Mouse (Mus musculus) stomach, embryonic 16.5 days (tissue): ENCODE results near the gene Psme1. TPM values are rescaled to one million over a fixed set of nuclear protein-coding genes. Genes with fewer than 3 reads are reported as not detected.
A peak's percentile ranks its signal among the peaks of the same experiment; 100 is the strongest.

Experiments used
- ATAC-seq: fragments of 200-750 bp; cut with Nextera tagmentation; 2 replicates; pipeline ENCODE4 v1.8.0; 2017; ENCODE audit warnings: moderate number of reproducible peaks, moderate TSS enrichment; ENCODE audit not compliant: insufficient read depth, low FRiP score
- H3K27ac ChIP-seq: fragments of 300-500 bp; sonication (generic); 2 replicates; pipeline ENCODE4 v1.5.1; 2014; ENCODE audit warnings: low read length
- H3K27me3 ChIP-seq: fragments of 300-500 bp; sonication (generic); 2 replicates; pipeline ENCODE4 v1.6.1; 2014; ENCODE audit warnings: low read length, control low read depth, mixed read lengths; ENCODE audit not compliant: control insufficient read depth, insufficient read depth
- H3K36me3 ChIP-seq: fragments of 300-500 bp; sonication (generic); 2 replicates; pipeline ENCODE4 v1.6.1; 2014; ENCODE audit warnings: low read length; ENCODE audit not compliant: control insufficient read depth, insufficient read depth
- H3K4me1 ChIP-seq: fragments of 300-500 bp; sonication (generic); 2 replicates; pipeline ENCODE4 v1.6.1; 2014; ENCODE audit warnings: low read length, control low read depth, mixed read lengths; ENCODE audit not compliant: control insufficient read depth, insufficient read depth
- H3K4me2 ChIP-seq: fragments of 300-500 bp; sonication (generic); 2 replicates; pipeline ENCODE4 v1.6.1; 2014; ENCODE audit warnings: low read depth, low read length, mixed read lengths
- H3K4me3 ChIP-seq: fragments of 300-500 bp; sonication (generic); replicated peaks from 2 replicates; pipeline ENCODE4 v1.5.1; 2014; ENCODE audit warnings: mild to moderate bottlenecking, low read length
- H3K9ac ChIP-seq: fragments of 300-500 bp; sonication (generic); 2 replicates; pipeline ENCODE4 v1.6.1; 2014; ENCODE audit warnings: low read length
- H3K9me3 ChIP-seq: fragments of 300-500 bp; sonication (generic); replicated peaks from 2 replicates; pipeline ENCODE4 v1.6.1; 2016; ENCODE audit warnings: low read length, control low read depth; ENCODE audit not compliant: control insufficient read depth
- WGBS: fragments of 180-500 bp; shearing (Covaris S2); extraction: QIAGEN DNeasy Blood & Tissue Kit; methylation state at CpG from one replicate; pipeline ENCODE4 v1.1.7; 2014; 5-methylcytosine and 5-hydroxymethylcytosine counted together
- polyA plus RNA-seq: library from polyadenylated mRNA; unstranded; fragments of >200 nt; fragmentation: Nextera tagmentation; extraction: Ambion mirVana; gene quantifications from 2 replicates; pipeline ENCODE4 v1.2.1, GENCODE M21; 2015

Gene Psme1
- polyA plus RNA-seq, 1 experiment from 2014 or later = 162 TPM

- 87% methylated on average over 23 of the region's 23 CpGs for WGBS
- no peak for ATAC-seq
- H3K4me3 ChIP-seq = no peak overlapping the region
- H3K9me3 ChIP-seq = no peaks in the 10 kb centered on the region
- H3K36me3 ChIP-seq = peaks cover 7% of the 10 kb centered on the region
- H3K9ac ChIP-seq = no peak overlapping the region
- no peak overlapping the region for H3K27ac ChIP-seq
- no peaks in the 10 kb centered on the region for H3K27me3 ChIP-seq
- no peak overlapping the region for H3K4me2 ChIP-seq
- H3K4me1 ChIP-seq = peaks cover 13% of the 10 kb centered on the region
Measured at GRCm38 (mm10) chr14:55579511-55580496, 1.9 kb downstream of the Psme1 start.

GRCm38 (mm10) chr14:55580731-55581130 lies 2.8 kb downstream of the Psme1 start:
- Histone ChIP-seq H3K9ac (no peak overlapping the region), H3K4me3 (no peak overlapping the region), H3K27me3 (no peaks in the 10 kb centered on the region), H3K9me3 (no peaks in the 10 kb centered on the region), H3K27ac (no peak overlapping the region), H3K4me1 (peaks cover 19% of the 10 kb centered on the region), H3K36me3 (peaks cover 7% of the 10 kb centered on the region), H3K4me2 (no peak overlapping the region)
- 91% methylated on average over 16 of the region's 16 CpGs for WGBS
- no peak for ATAC-seq

- H3K4me3 ChIP-seq = no peak overlapping the region
- no peak overlapping the region for H3K4me2 ChIP-seq
- no peak overlapping the region for H3K27ac ChIP-seq
- H3K27me3 ChIP-seq = no peaks in the 10 kb centered on the region
- WGBS = 68% methylated on average over 9 of the region's 9 CpGs
- no peak overlapping the region for H3K9ac ChIP-seq
- no peaks in the 10 kb centered on the region for H3K9me3 ChIP-seq
- peaks cover 7% of the 10 kb centered on the region for H3K36me3 ChIP-seq
- peaks cover 20% of the 10 kb centered on the region for H3K4me1 ChIP-seq
- no peak for ATAC-seq
Measured at GRCm38 (mm10) chr14:55581981-55582681, 4.2 kb downstream of the Psme1 start.

- Histone ChIP-seq H3K36me3 (peaks cover 11% of the 10 kb centered on the region), H3K27ac (no peak overlapping the region), H3K9me3 (no peaks in the 10 kb centered on the region), H3K9ac (peak overlapping the region; percentile 75), H3K4me3 (peak overlapping the region; percentile 63), H3K27me3 (no peaks in the 10 kb centered on the region), H3K4me1 (peaks cover 8% of the 10 kb centered on the region; the same call in 1 of the 2 replicates), H3K4me2 (peak overlapping the region; percentile 80)
- WGBS = 37% methylated on average over 5 of the region's 5 CpGs
- ATAC-seq = no peak
Measured at GRCm38 (mm10) chr14:55584303-55584701, 6.4 kb downstream of the Psme1 start.

GRCm38 (mm10) chr14:55584702-55585565 lies 7.0 kb downstream of the Psme1 start, which contains the start of gene Emc9:
TSS of gene Emc9 (minus strand) at chr14:55585302.
- Histone ChIP-seq H3K4me1 (peaks cover 12% of the 10 kb centered on the region), H3K27ac (peak within 1 kb of the TSS; percentile 67), H3K27me3 (no peaks in the 10 kb centered on the region), H3K36me3 (peaks cover 11% of the 10 kb centered on the region), H3K9ac (peak within 1 kb of the TSS; percentile 75), H3K4me3 (peak within 1 kb of the TSS; percentile 63), H3K4me2 (peak within 1 kb of the TSS; percentile 80), H3K9me3 (no peaks in the 10 kb centered on the region)
- 3% methylated on average over 43 of the region's 43 CpGs for WGBS
- ATAC-seq = peak; percentile 89

GRCm38 (mm10) chr14:55585566-55585960 lies 7.6 kb downstream of the Psme1 start:
- Histone ChIP-seq H3K9ac (0 out of 2 replicates have a peak overlapping the region, but pooled peaks have one; percentile 18), H3K27me3 (no peaks in the 10 kb centered on the region), H3K4me3 (peak overlapping the region; percentile 63), H3K36me3 (peaks cover 7% of the 10 kb centered on the region; the same call in 1 of the 2 replicates), H3K4me1 (peaks cover 15% of the 10 kb centered on the region), H3K4me2 (peak overlapping the region; percentile 80), H3K9me3 (no peaks in the 10 kb centered on the region), H3K27ac (peak overlapping the region; percentile 67)
- 46% methylated on average over 6 of the region's 6 CpGs for WGBS
- ATAC-seq = peak; percentile 51

GRCm38 (mm10) chr14:55586149-55586548 lies 8.2 kb downstream of the Psme1 start:
- no peak overlapping the region for H3K4me3 ChIP-seq
- H3K9me3 ChIP-seq = no peaks in the 10 kb centered on the region
- no peak overlapping the region for H3K4me2 ChIP-seq
- WGBS = 89% methylated on average over 2 of the region's 2 CpGs
- H3K36me3 ChIP-seq = 0 out of 2 replicates have a peak, but pooled peaks cover 4% of the 10 kb centered on the region
- peak overlapping the region; percentile 67; the same call in 1 of the 2 replicates for H3K27ac ChIP-seq
- H3K9ac ChIP-seq = no peak overlapping the region
- no peaks in the 10 kb centered on the region for H3K27me3 ChIP-seq
- no peak for ATAC-seq
- H3K4me1 ChIP-seq = peaks cover 15% of the 10 kb centered on the region

- 90% methylated on average over 5 of the region's 5 CpGs for WGBS
- ATAC-seq = no peak
- Histone ChIP-seq H3K9ac (no peak overlapping the region), H3K27me3 (no peaks in the 10 kb centered on the region), H3K9me3 (no peaks in the 10 kb centered on the region), H3K4me2 (no peak overlapping the region), H3K4me3 (no peak overlapping the region), H3K27ac (no peak overlapping the region), H3K4me1 (peaks cover 29% of the 10 kb centered on the region), H3K36me3 (0 out of 2 replicates have a peak, but pooled peaks cover 4% of the 10 kb centered on the region)
Measured at GRCm38 (mm10) chr14:55589271-55589670, 11.3 kb downstream of the Psme1 start.
